Mouse (Mus musculus) forebrain, embryonic 12.5 days (tissue): ENCODE measurements around the gene H2-Q10. TPM values are rescaled to one million over a fixed set of nuclear protein-coding genes. Genes with fewer than 3 reads are reported as not detected.
"Not testable (repeated sequence)": the region's sequence is repeated elsewhere in the genome, so short reads cannot be mapped to it uniquely, and the experiment has no call there.

ENCODE experiments used
- ATAC-seq: fragments of 200-750 bp; cut with Nextera tagmentation; 2 replicates; pipeline ENCODE4 v1.8.0; 2017; ENCODE audit warnings: moderate TSS enrichment; ENCODE audit not compliant: low FRiP score
- H3K27ac ChIP-seq: fragments of 300-500 bp; sonication (generic); 2 replicates; pipeline ENCODE4 v1.5.1; 2016; ENCODE audit warnings: mild to moderate bottlenecking
- H3K27me3 ChIP-seq: fragments of 300-500 bp; sonication (generic); 2 replicates; pipeline ENCODE4 v1.6.1; 2016; ENCODE audit warnings: mild to moderate bottlenecking
- H3K36me3 ChIP-seq: fragments of 300-500 bp; sonication (generic); replicated peaks from 2 replicates; pipeline ENCODE4 v1.6.1; 2016; ENCODE audit warnings: mild to moderate bottlenecking
- H3K4me1 ChIP-seq: fragments of 300-500 bp; sonication (generic); 2 replicates; pipeline ENCODE4 v1.6.1; 2016
- H3K4me2 ChIP-seq: fragments of 300-500 bp; sonication (generic); 2 replicates; pipeline ENCODE4 v1.6.1; 2016; ENCODE audit warnings: mild to moderate bottlenecking, moderate library complexity
- H3K4me3 ChIP-seq: fragments of 300-500 bp; sonication (generic); replicated peaks from 2 replicates; pipeline ENCODE4 v1.5.1; 2016; ENCODE audit warnings: mild to moderate bottlenecking
- H3K9ac ChIP-seq: fragments of 300-500 bp; sonication (generic); 2 replicates; pipeline ENCODE4 v1.6.1; 2016; ENCODE audit warnings: mild to moderate bottlenecking
- H3K9me3 ChIP-seq: fragments of 300-500 bp; sonication (generic); 2 replicates; pipeline ENCODE4 v1.6.1; 2016
- WGBS: fragments of 180-500 bp; shearing (Covaris S2); methylation state at CpG from one replicate; pipeline ENCODE4 v1.1.7; 2016; 5-methylcytosine and 5-hydroxymethylcytosine counted together
- polyA plus RNA-seq: library from polyadenylated mRNA; unstranded; fragments of >200 nt; fragmentation: Nextera tagmentation; extraction: Ambion mirVana; gene quantifications from 2 replicates; pipeline ENCODE4 v1.2.1, GENCODE M21; 2016

H2-Q10 gene
- polyA plus RNA-seq, 1 experiment from 2014 or later, result 0.04 TPM

GRCm38 (mm10) chr17:35435577-35435976 is 34.3 kb upstream of the H2-Q10 start:
- H3K4me3 ChIP-seq, H3K9me3 ChIP-seq, H3K4me2 ChIP-seq, H3K9ac ChIP-seq, H3K27ac ChIP-seq, H3K4me1 ChIP-seq, ATAC-seq, H3K36me3 ChIP-seq: not testable (repeated sequence)
- peaks cover 22% of the 10 kb centered on the region for H3K27me3 ChIP-seq
- 80% methylated on average over 3 of the region's 3 CpGs for WGBS

GRCm38 (mm10) chr17:35437386-35437936 is 32.4 kb upstream of the H2-Q10 start:
- H3K4me3 ChIP-seq, H3K4me1 ChIP-seq, H3K4me2 ChIP-seq, H3K9me3 ChIP-seq, H3K9ac ChIP-seq, H3K27ac ChIP-seq, H3K36me3 ChIP-seq, ATAC-seq: not testable (repeated sequence)
- 71% methylated on average over 1 of the region's 1 CpGs for WGBS
- peaks cover 19% of the 10 kb centered on the region for H3K27me3 ChIP-seq

- 83% methylated on average over 3 of the region's 3 CpGs for WGBS
- ATAC-seq, H3K9ac ChIP-seq, H3K36me3 ChIP-seq, H3K4me2 ChIP-seq, H3K9me3 ChIP-seq, H3K4me3 ChIP-seq, H3K27ac ChIP-seq, H3K4me1 ChIP-seq: not testable (repeated sequence)
- H3K27me3 ChIP-seq, result peaks cover 19% of the 10 kb centered on the region
Measured at GRCm38 (mm10) chr17:35438395-35438794, 31.5 kb upstream of the H2-Q10 start.

GRCm38 (mm10) chr17:35438885-35439284 is 31.0 kb upstream of the H2-Q10 start, which contains the start of gene H2-Q7:
TSS of gene H2-Q7 (plus strand) at chr17:35439155.
- not testable (repeated sequence) for H3K36me3 ChIP-seq, H3K9me3 ChIP-seq, H3K27ac ChIP-seq, H3K4me1 ChIP-seq
- 3% methylated on average over 18 of the region's 18 CpGs for WGBS
- Histone ChIP-seq H3K9ac (peak within 1 kb of the TSS; percentile 55), H3K4me2 (peak within 1 kb of the TSS; percentile 81), H3K4me3 (peak within 1 kb of the TSS; percentile 43), H3K27me3 (peaks cover 19% of the 10 kb centered on the region)
- peak; percentile 92 for ATAC-seq

- H3K9ac ChIP-seq, result peak overlapping the region; percentile 55
- not testable (repeated sequence) for H3K36me3 ChIP-seq, H3K27ac ChIP-seq, H3K4me1 ChIP-seq, H3K9me3 ChIP-seq
- ATAC-seq, result peak; percentile 65
- WGBS, result 1% methylated on average over 47 of the region's 48 CpGs
- peak overlapping the region; percentile 43 for H3K4me3 ChIP-seq
- peak overlapping the region; percentile 81 for H3K4me2 ChIP-seq
- H3K27me3 ChIP-seq, result peaks cover 19% of the 10 kb centered on the region
Measured at GRCm38 (mm10) chr17:35439295-35439747, 30.6 kb upstream of the H2-Q10 start.

GRCm38 (mm10) chr17:35439925-35440645 is 29.8 kb upstream of the H2-Q10 start:
- H3K27me3 ChIP-seq, result peaks cover 19% of the 10 kb centered on the region
- not testable (repeated sequence) for H3K9ac ChIP-seq, ATAC-seq, H3K4me3 ChIP-seq, H3K27ac ChIP-seq, H3K9me3 ChIP-seq, H3K36me3 ChIP-seq, H3K4me1 ChIP-seq
- H3K4me2 ChIP-seq, result peak overlapping the region; percentile 81
- 43% methylated on average over 27 of the region's 27 CpGs for WGBS

- H3K4me2 ChIP-seq, result not testable (repeated sequence)
- WGBS, result 89% methylated on average over 2 of the region's 2 CpGs
Measured at GRCm38 (mm10) chr17:35442376-35442775, 27.5 kb upstream of the H2-Q10 start.

GRCm38 (mm10) chr17:35444510-35444909 is 25.4 kb upstream of the H2-Q10 start:
- H3K9ac ChIP-seq, H3K4me2 ChIP-seq, H3K4me3 ChIP-seq, H3K36me3 ChIP-seq, H3K27me3 ChIP-seq, ATAC-seq, H3K4me1 ChIP-seq, H3K27ac ChIP-seq, H3K9me3 ChIP-seq: not testable (repeated sequence)
- WGBS, result 88% methylated on average over 2 of the region's 2 CpGs

More at GRCm38 (mm10) chr17:35442376-35442775, 27.5 kb upstream of the H2-Q10 start:
- ATAC-seq, H3K9me3 ChIP-seq, H3K4me3 ChIP-seq, H3K4me1 ChIP-seq, H3K36me3 ChIP-seq, H3K27ac ChIP-seq, H3K9ac ChIP-seq: not testable (repeated sequence)
- peaks cover 19% of the 10 kb centered on the region for H3K27me3 ChIP-seq

GRCm38 (mm10) chr17:35458247-35458646 is 11.6 kb upstream of the H2-Q10 start:
- H3K9ac ChIP-seq, H3K27me3 ChIP-seq, H3K4me3 ChIP-seq, H3K9me3 ChIP-seq, H3K4me2 ChIP-seq, ATAC-seq, H3K27ac ChIP-seq, H3K36me3 ChIP-seq, H3K4me1 ChIP-seq: not testable (repeated sequence)
- no CpG with 5 or more reads among the region's 1 CpGs for WGBS

- H3K9me3 ChIP-seq, ATAC-seq, H3K27me3 ChIP-seq, H3K4me1 ChIP-seq, H3K27ac ChIP-seq, H3K4me3 ChIP-seq, H3K9ac ChIP-seq, H3K4me2 ChIP-seq, H3K36me3 ChIP-seq: not testable (repeated sequence)
- 70% methylated on average over 3 of the region's 9 CpGs for WGBS
Measured at GRCm38 (mm10) chr17:35460513-35461341, 9.2 kb upstream of the H2-Q10 start.

GRCm38 (mm10) chr17:35465651-35466050 is 4.2 kb upstream of the H2-Q10 start:
- H3K36me3 ChIP-seq, H3K9me3 ChIP-seq, H3K27ac ChIP-seq, ATAC-seq, H3K4me2 ChIP-seq, H3K4me3 ChIP-seq, H3K4me1 ChIP-seq, H3K9ac ChIP-seq: not testable (repeated sequence)
- H3K27me3 ChIP-seq, result peaks cover 25% of the 10 kb centered on the region
- 12% methylated on average over 8 of the region's 8 CpGs for WGBS

- not testable (repeated sequence) for H3K4me3 ChIP-seq, H3K27ac ChIP-seq, ATAC-seq, H3K4me1 ChIP-seq, H3K4me2 ChIP-seq, H3K9ac ChIP-seq, H3K36me3 ChIP-seq, H3K9me3 ChIP-seq
- peaks cover 44% of the 10 kb centered on the region for H3K27me3 ChIP-seq
- 70% methylated on average over 3 of the region's 3 CpGs for WGBS
Measured at GRCm38 (mm10) chr17:35468936-35469335, 953 bp upstream of the H2-Q10 start.
